Mouse (Mus musculus) activated CD4-positive, CD25-positive, alpha-beta regulatory T cell, adult 4 months (primary cell): ENCODE results near the gene Sppl2b. TPM values are rescaled to one million over a fixed set of nuclear protein-coding genes. Genes with fewer than 3 reads are reported as not detected.

ENCODE experiments used
- ATAC-seq: one replicate; pipeline ENCODE4 v1.8.0; 2017
- polyA plus RNA-seq, 2 experiments: library from polyadenylated mRNA; unstranded; fragments of 100-300 nt; shearing (Covaris generic); gene quantifications; one replicate each; pipeline ENCODE4 v1.2.1; 2017

Gene Sppl2b
- polyA plus RNA-seq, 2 experiments from 2014 or later: 8.9 to 18.4 TPM

DNA sequence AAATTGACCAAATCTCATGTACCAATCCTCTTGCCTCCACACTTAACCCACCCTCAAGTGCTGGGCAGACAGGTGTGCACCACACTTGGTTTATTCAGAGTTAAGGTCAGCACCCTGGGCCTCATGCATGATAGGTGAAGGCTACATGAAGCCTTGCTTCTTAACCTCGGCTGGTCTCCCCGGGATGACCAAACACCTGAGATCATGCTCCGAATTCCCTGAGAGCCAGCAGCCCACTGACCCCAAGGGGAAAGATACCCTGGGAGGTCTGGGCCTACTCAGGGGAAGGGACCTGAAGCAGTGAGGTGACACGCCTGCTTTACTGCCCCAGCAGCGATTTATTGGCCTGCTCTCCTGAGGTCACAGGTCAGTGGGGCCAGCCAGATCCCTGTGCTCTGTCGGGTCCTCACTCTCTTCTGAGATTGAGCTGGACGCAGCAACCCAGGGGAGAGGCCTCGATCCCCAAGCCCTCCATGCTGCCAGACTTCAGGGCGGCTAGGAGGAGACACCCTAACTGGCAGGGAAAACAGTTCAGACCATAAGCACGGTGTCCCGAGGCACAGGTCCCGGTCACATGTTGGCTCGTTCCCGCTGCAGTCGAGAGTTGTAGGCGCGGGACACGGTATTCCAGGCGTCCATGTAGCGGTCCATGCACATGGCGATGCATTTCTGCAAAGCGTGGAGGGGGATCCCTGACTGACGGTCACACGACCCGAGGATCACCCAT lies 44.7 kb downstream of the Sppl2b start:
- ATAC-seq: no peak

- peak; percentile 97 for ATAC-seq
These were observed 45.5 kb downstream of the Sppl2b start, which contains the start of gene Timm13 for GRCm38 (mm10) chr10:80900318-80901247. Gene Timm13 (minus strand): TSS chr10:80900969.

GRCm38 (mm10) chr10:80901409-80902272 lies 46.6 kb downstream of the Sppl2b start:
- no peak for ATAC-seq

DNA sequence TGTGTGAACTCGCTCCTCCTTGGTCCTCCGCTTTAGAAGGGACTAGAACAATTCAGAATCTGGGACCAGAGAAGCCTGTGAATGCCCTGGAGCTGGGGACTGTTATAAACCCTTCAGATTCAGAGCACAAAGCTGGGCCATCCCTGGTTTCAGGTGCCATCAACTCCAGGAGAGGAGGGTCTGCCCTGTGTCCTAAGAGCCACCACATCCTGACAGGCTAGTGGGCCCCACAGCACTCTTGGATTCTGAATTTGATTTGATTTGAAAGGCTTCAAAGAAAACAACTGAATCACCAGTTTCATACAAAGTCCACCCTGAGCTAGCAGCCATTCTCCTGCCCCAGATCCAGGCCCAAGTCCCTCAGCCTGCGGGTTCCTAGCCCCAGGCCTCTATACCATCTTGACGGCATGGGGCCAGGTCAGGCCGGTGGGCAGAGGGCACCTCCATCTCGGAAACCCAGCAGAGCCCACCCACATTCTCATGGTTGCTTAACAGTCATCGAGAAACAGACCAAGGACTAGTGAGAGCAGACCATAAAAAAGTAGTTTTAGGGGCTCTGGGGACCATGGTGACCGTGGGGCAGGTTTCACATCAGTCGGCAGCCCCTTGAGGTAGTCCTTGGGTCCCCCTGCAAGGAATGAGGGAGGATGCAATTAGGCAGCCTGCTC lies 47.3 kb downstream of the Sppl2b start:
- no peak for ATAC-seq

DNA sequence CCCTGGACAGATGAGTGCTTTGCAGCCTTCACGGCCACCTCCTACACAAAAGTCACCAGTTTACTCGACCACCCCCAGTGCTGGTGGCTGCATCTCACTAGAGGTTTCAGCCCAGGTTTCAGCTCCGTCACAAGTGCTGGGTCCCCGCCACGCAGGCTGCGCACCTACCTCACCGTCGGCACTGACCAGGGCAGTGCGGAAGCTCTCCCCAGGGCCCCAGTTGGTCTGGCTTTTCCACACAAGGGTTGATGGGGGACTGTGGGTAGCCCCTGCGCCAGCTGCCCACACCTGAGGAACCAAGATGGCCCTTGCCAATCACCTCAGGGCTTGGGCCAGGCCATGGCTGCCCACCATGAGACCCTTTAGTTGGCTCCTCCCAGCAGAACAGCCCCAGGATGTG lies 48.2 kb downstream of the Sppl2b start:
- no peak for ATAC-seq

DNA sequence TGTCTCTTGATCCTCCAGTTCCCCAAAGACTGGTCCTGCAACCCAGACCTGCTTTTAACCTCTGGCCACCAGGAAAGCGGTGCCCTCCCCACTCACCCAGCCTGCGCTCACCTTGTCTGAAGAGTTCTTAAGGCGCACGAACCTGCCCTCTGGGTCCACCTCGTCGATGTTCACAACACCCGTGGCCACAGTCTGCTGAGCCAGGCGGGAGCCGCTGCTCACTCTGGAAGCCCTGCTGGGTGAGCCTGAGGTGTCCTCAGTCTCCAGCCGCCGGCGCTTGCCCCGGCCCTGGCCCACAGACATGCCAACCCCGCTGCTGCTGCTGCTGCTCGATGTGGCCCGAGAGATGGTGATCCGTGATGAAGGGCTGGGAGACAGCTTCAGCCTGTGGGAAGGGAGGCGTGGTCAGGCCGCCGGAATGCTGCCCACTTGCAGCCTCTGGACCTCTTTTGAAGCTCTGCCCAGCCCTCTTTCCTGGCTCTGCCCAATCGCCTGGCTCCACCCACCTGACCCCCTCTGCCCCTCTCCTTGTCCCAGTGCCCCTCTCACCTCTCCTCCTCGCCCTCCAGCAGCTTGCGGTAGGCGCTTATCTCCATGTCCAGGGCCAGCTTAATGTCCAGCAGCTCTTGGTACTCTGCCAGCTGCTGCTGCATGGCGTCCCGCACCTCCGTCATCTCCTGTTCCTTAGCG lies 49.1 kb downstream of the Sppl2b start:
- no peak for ATAC-seq

- no peak for ATAC-seq
These were observed 49.6 kb downstream of the Sppl2b start for GRCm38 (mm10) chr10:80904709-80905108.

DNA sequence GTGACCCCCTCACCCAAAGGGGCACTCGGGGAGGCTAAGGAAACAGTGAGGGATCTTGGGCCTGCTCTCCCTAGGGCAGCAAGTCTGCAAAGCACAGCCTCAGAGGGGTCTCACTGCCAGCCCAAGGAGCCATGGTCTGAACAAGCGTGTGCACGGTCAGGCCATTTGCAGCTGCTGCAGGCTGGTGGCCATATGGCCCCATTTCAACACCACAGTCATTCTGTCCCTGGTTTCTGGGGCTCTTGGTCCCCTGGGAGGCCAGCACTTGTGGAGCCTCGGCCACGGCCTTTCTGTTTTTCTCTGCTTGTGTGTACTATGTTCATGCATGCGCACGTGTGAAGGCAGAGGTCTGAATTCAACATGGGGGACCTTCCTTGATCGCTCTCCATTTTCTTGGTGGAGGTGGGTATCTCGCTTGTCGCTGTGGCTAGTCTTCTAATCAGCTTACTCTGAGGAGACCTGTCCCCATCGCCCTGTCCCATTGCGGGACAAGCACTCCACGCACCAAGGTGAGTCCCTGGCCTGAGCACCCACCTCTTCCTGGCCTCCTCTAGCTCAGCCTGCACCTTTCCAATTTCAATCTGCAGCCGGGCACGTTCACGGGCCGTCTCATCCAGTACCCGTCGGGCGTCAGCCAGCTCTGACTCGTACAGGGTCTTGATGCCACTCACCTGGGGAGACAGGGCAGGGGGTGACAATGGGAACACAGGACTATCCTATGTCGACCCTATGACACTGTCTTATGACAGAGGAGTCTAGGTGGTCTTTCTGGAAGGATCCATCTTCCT lies 54.5 kb downstream of the Sppl2b start:
- no peak for ATAC-seq

DNA sequence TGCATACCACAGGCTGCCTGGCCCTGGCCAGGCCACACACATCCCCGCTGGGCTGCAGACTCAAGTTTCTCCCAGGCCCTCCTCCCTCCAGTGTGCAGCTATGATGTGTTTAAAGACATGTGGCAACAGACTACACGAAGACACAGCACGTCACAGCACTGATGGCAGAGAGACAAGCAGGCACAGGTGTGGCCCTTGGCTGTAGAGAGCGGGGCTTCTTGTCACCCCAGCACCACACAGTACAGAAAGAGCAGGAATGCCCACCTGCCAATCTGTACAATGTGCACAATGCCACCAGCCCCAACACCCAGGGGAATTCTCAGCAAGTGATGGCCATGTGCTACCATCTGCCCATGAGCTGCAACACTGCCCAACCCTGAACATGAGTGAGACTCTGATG lies 56.3 kb downstream of the Sppl2b start:
- ATAC-seq: no peak

DNA sequence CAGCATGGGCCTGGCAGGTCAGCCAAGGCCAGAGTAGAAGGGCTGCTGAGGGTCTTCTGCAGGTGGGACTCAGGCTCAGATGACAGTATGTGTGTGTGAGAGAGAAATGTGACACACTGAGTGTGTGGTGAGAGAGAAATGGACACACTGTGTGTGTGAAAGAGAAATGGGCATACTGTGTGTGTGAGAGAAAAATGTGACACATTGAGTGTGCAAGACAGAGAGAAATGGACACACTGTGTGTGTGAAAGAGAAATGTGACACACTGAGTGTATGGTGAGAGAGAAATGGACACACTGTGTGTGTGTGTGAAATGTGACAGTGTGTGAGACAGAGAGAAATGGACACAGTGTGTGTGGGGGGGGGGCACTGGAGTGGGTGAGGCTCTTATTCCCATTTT lies 56.8 kb downstream of the Sppl2b start:
- no peak for ATAC-seq

DNA sequence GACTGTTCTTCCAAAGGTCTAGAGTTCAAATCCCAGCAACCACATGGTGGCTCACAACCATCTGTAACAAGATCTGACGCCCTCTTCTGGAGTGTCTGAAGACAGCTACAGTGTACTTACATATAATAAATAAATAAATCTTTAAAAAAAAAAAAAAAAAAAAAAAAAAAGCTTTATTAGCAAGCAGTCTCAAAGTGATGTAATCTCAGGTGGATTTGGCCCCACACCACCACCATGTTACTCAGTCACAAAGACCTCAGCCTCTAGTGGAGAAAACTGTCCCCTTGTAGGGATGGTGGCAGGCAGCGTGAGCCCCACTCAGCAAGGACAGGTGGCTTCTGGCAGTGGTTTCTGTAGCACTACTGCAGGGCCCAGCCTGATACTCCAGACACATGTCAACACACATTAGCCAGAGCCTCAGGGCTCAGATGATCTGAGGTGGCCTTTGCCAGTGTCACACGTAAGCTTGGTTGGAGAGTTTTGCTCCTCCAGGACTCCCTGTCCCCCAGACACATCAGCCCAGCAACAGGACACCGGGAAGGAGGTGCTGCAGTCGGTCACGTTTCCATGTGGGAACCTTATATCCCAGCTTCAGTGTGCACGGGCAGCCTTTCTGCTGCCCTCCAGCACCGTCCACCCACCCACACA lies 58.4 kb downstream of the Sppl2b start:
- ATAC-seq: no peak

DNA sequence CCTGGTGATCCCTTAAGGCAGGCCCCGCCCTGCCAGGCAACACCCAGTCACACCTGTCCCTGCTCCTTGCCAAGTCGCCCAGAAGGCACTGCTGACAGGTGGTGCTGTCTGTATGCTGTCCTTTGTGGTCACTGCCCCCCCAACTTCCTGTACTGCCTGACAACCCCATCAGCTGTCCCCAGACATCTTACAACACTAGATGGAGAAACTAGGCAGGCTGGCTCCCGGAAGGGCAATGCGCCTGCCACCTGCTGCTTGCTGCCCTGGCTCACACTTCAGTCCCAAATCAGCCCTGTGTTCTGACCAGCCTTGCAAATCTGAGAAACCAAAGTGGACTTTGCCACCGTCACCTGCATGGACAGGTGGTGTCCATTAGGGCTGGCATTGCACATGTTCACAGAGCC lies 59.2 kb downstream of the Sppl2b start:
- no peak for ATAC-seq

GRCm38 (mm10) chr10:80915260-80915659 lies 60.2 kb downstream of the Sppl2b start:
- no peak for ATAC-seq

DNA sequence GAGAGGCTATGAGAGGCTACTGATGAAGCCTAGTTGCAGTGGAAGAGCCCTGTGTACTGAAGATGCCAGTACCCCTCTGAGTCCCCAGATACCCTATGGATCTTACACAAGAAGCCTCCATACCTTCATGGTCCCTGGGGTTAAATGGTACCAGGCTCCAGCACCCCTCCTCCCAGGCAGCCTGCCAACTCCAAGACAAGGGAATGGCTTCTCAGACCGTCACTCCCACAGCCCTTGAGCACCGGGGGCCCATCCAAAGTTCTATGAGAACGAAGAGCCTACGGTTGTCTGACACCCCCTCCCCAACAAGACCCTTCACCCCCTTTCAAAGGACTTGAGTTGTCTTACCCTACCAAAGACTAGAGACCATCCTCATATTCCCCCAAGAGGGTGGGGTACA lies 60.7 kb downstream of the Sppl2b start:
- no peak for ATAC-seq

DNA sequence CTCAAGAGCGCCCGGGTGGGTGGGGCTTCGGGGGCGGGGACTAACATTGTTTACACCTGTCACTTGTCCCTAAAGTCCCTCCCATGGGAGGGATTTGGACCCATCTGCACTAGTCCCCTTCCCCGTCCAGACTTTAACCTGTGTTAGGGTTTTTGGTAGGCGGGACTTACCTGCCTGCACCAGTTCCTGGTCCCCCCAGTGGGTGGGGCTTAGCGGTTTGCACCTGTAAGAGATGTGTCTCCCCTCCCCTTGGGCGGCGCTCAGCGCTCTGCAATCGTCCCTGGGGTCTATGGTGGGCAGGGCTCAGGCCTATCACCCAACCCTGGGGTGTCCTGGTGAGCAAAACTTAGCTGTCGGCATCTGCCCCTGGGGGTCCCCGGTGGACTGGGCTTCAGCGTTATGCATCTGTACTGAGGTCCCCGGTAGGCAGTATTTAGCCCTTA lies 62.3 kb downstream of the Sppl2b start:
- peak; percentile 24 for ATAC-seq

DNA sequence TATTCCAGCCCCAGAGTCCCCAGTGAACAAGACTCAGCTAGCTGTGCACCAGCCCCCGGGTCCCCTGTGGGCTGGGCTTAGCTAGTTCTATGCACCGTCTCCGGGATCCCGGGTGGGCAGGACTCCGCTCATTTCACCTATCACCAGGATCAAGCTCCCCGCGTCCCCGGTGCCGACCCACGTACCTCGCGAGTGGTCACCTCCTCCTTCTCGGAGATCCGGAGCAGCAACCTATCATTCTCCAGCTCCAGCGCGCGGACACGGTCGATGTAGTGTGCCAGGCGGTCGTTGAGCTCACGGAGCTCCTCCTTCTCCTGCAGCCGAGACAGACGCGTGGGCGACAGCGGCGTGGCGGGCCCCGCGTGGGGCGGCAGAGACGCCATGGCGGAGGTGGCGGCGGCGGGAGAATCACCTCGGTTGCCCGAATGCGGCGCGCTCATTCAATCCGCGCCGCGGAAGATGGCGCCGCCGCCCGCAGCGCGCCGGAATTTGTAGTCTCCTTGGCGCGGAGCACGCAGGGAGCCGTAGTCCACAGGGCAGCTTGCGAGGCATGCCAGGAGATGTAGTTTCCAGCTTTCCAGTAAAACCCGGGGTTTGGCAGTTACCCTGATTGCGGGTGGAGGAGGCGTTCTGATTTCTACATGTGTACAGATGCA lies 62.8 kb downstream of the Sppl2b start, which contains the start of gene Lmnb2:
Lmnb2 (minus strand) TSS at position 467 of the 656 bp plus-strand sequence.
- peak; percentile 62 for ATAC-seq
